Mouse (Mus musculus) embryonic facial prominence, embryonic 14.5 days (tissue): ENCODE data around the gene Tmem184b. TPM values are rescaled to one million over a fixed set of nuclear protein-coding genes. Genes with fewer than 3 reads are reported as not detected.

ENCODE experiments used
- ATAC-seq: fragments of 200-750 bp; cut with Nextera tagmentation; 2 replicates; pipeline ENCODE4 v1.8.0; 2017; ENCODE audit warnings: low read depth, moderate number of reproducible peaks, moderate TSS enrichment
- DNase-seq: peaks from one replicate; pipeline ENCODE4 v3.0.0-alpha.2; 2015; ENCODE audit warnings: low spot score
- H3K27ac ChIP-seq: fragments of 300-500 bp; sonication (generic); replicated peaks from 2 replicates; pipeline ENCODE4 v1.5.1; 2014; ENCODE audit warnings: low read depth, mild to moderate bottlenecking, low read length, moderate library complexity
- H3K27me3 ChIP-seq: fragments of 300-500 bp; sonication (generic); replicated peaks from 2 replicates; pipeline ENCODE4 v1.6.1; 2014; ENCODE audit warnings: low read length; ENCODE audit not compliant: control insufficient read depth, insufficient read depth
- H3K36me3 ChIP-seq: fragments of 300-500 bp; sonication (generic); 2 replicates; pipeline ENCODE4 v1.6.1; 2014; ENCODE audit warnings: low read length, mixed read lengths; ENCODE audit not compliant: control insufficient read depth, insufficient read depth
- H3K4me1 ChIP-seq: fragments of 300-500 bp; sonication (generic); 2 replicates; pipeline ENCODE4 v1.6.1; 2014; ENCODE audit warnings: antibody characterized with exemption, low read length; ENCODE audit not compliant: control insufficient read depth, insufficient read depth
- H3K4me2 ChIP-seq: fragments of 300-500 bp; sonication (generic); 2 replicates; pipeline ENCODE4 v1.6.1; 2014; ENCODE audit warnings: low read depth, mild to moderate bottlenecking, low read length, moderate library complexity, mixed read lengths
- H3K4me3 ChIP-seq: fragments of 300-500 bp; sonication (generic); 2 replicates; pipeline ENCODE4 v1.5.1; 2014; ENCODE audit warnings: low read depth, mild to moderate bottlenecking, low read length
- H3K9ac ChIP-seq: fragments of 300-500 bp; sonication (generic); 2 replicates; pipeline ENCODE4 v1.6.1; 2014; ENCODE audit warnings: low read depth, mild to moderate bottlenecking, low read length, moderate library complexity, mixed read lengths
- H3K9me3 ChIP-seq: fragments of 300-500 bp; sonication (generic); 2 replicates; pipeline ENCODE4 v1.6.1; 2016; ENCODE audit warnings: low read length; ENCODE audit not compliant: control insufficient read depth
- WGBS: fragments of 180-500 bp; shearing (Covaris S2); extraction: QIAGEN DNeasy Blood & Tissue Kit; methylation state at CpG from one replicate; pipeline ENCODE4 v1.1.7; 2014; 5-methylcytosine and 5-hydroxymethylcytosine counted together
- polyA plus RNA-seq: library from polyadenylated mRNA; unstranded; fragments of >200 nt; fragmentation: Nextera tagmentation; extraction: Ambion mirVana; gene quantifications from 2 replicates; pipeline ENCODE4 v1.2.1, GENCODE M21; 2014

Tmem184b gene
- polyA plus RNA-seq, 1 experiment from 2014 or later: 77.6 TPM

DNA sequence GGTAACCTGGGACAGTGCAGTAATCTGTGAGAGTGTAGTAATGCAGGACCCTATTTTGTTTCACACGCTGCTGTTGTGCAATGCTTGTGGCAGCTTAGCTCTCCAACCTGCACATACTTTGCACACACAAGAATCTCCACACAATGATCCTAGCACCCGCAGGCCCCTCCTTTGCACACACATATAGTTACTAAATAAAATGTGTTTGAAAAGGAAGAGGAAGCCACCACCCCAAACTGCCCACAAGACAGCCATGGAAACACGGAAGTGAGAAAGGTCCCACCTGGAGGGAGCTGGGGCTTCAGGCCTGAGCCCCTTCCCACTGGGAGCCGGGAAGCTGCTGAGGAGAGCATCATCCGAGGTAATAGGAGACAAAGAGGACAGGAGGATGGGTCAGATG lies 64.4 kb downstream of the Tmem184b start:
- WGBS: 78% methylated on average over 5 of the region's 5 CpGs
- no peak overlapping the region for H3K9ac ChIP-seq
- ATAC-seq: no peak

DNA sequence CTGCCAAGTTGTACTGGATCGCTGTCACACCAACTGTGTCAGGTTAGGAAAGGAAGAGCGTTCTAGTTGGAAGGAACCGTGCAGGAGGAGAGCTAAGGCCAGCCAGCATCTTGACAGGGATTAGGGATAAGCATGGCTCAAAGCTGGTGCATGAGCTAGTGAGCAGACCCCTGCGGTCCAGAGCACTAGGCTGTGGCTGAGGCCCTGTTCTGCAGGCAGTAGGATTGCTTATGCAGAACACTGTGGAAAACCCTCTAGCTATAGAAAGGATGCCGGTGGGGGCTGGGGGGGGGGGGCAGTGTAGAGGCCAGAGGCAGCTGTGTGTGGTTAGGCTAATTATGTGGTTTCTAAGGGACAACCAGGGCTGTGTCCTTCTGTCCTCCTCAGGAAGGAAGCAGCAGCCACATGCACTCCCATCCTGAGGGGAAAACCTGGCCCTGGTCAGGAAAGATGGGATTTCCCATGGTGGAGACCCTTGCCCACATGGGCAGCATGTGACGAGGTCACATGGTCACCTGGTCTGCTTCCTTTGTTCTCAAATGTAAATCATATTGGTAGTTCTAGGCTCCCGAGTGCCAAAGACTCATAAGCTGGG lies 68.2 kb downstream of the Tmem184b start:
- WGBS: 53% methylated on average over 7 of the region's 7 CpGs
- H3K27ac ChIP-seq: no peak overlapping the region
- H3K4me3 ChIP-seq: no peak overlapping the region
- H3K9ac ChIP-seq: 0 out of 2 replicates have a peak overlapping the region, but pooled peaks have one; percentile 21
- DNase-seq (no peak), ATAC-seq (peak; percentile 15; the same call in 1 of the 2 replicates)
- H3K36me3 ChIP-seq: no peaks in the 10 kb centered on the region
- H3K27me3 ChIP-seq: no peaks in the 10 kb centered on the region
- H3K4me2 ChIP-seq: no peak overlapping the region
- no peaks in the 10 kb centered on the region for H3K4me1 ChIP-seq
- H3K9me3 ChIP-seq: no peaks in the 10 kb centered on the region

More for the DNA sequence above, 64.4 kb downstream of the Tmem184b start:
- DNase-seq: no peak
- Histone ChIP-seq H3K4me2 (no peak overlapping the region), H3K9me3 (no peaks in the 10 kb centered on the region), H3K27ac (no peak overlapping the region), H3K36me3 (no peaks in the 10 kb centered on the region), H3K4me3 (no peak overlapping the region), H3K4me1 (no peaks in the 10 kb centered on the region), H3K27me3 (no peaks in the 10 kb centered on the region)

DNA sequence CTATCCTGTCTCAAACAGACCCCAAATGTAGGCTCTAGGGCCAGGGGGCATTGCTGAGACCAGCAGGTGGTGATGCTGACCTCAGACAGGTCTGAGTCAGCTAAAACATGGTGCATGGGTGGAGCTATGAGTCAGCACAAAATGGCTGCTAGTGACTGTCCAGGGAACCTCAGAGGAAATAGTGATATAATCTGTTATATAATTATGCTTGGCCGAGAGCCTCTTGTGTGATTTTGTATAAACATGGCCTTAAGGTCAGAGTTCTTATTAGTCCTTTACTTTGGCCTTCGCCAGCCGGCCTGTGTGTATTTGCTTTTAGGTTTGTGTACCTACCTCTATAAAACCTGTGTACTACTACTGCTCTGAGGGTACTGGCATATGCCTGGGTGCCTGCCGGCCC lies 70.0 kb downstream of the Tmem184b start:
- Histone ChIP-seq H3K27ac (no peak overlapping the region), H3K36me3 (no peaks in the 10 kb centered on the region), H3K4me3 (no peak overlapping the region), H3K9ac (no peak overlapping the region), H3K9me3 (no peaks in the 10 kb centered on the region), H3K4me1 (no peaks in the 10 kb centered on the region), H3K4me2 (no peak overlapping the region), H3K27me3 (no peaks in the 10 kb centered on the region)
- no peak for DNase-seq
- 66% methylated on average over 4 of the region's 4 CpGs for WGBS
- no peak for ATAC-seq

DNA sequence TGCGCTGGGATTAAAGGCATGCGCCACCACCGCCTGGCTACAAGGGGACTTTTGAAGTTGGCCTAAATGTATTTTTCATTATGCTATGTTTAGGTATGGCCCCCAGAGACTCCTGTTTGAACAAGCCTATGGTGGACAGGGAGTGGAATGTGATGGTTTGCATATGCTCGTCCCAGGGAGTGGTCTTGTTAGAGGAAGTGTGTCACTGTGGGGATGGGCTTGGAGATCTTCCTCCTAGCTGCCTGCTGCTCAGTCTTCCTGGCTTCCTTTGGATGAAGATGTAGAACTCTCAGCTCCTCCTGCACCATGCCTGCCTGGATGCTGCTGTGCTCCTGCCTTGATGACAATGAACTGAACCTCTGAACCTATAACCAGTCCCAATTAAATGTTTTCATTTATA lies 72.8 kb downstream of the Tmem184b start:
- peaks cover 9% of the 10 kb centered on the region; the same call in 1 of the 2 replicates for H3K4me1 ChIP-seq
- no peak overlapping the region for H3K4me2 ChIP-seq
- H3K27me3 ChIP-seq: no peaks in the 10 kb centered on the region
- no peaks in the 10 kb centered on the region for H3K36me3 ChIP-seq
- WGBS: 46% methylated on average over 4 of the region's 4 CpGs
- H3K9ac ChIP-seq: no peak overlapping the region
- no peaks in the 10 kb centered on the region for H3K9me3 ChIP-seq
- no peak overlapping the region for H3K27ac ChIP-seq
- H3K4me3 ChIP-seq: no peak overlapping the region
- ATAC-seq (no peak), DNase-seq (peak; percentile 45)

DNA sequence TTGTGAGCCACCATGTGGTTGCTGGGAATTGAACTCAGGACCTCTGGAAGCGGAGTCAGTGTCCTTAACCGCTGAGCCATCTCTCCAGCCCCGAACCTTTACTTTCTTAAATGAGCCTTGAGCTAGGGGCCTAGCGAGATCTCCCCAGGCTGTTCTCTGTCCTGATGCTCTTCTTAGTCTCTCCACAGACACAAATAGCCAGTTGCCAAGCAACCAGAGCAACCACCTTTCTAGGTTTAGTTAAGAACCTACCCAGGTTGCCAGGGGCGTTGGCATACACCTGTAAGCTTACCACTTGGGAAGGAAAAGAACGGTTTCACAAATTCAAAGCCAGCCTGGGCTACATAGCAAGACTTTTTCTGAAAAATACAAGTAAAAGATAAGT lies 73.4 kb downstream of the Tmem184b start:
- H3K4me1 ChIP-seq: peaks cover 9% of the 10 kb centered on the region; the same call in 1 of the 2 replicates
- H3K9me3 ChIP-seq: no peaks in the 10 kb centered on the region
- H3K27me3 ChIP-seq: no peaks in the 10 kb centered on the region
- ATAC-seq (no peak), DNase-seq (no peak)
- 88% methylated on average over 6 of the region's 6 CpGs for WGBS
- no peak overlapping the region for H3K9ac ChIP-seq
- H3K27ac ChIP-seq: no peak overlapping the region
- H3K36me3 ChIP-seq: no peaks in the 10 kb centered on the region
- no peak overlapping the region for H3K4me2 ChIP-seq
- no peak overlapping the region for H3K4me3 ChIP-seq

DNA sequence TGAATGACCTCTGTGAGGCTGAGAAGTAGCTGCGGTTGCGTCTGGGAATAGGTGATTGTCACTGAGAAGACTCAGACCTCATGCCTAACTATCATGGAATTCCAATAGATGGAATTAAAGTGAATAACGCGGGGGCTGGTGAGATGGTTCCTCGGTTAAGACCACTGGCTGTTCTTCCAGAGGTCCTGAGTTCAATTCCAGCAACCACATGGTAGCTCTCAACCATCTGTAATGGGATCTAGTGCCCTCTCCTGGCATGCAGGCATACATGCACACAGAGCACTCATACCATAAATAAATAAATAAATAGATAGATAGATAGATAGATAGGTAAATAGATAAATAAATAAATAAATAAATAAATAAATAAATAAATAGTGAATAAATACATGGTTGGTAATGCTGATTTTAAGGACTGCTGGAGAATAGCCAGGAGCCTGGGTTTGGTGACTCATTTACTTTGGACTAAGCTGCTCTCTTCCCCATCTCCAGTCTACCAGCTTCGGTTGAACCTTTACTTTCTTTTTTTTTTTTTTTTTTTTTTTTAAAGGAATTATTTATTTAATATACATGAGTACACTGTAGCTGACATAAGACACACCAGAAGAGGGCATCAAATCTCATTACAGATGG lies 73.9 kb downstream of the Tmem184b start:
- peaks cover 9% of the 10 kb centered on the region; the same call in 1 of the 2 replicates for H3K4me1 ChIP-seq
- DNase-seq (no peak), ATAC-seq (no peak)
- H3K36me3 ChIP-seq: no peaks in the 10 kb centered on the region
- H3K27ac ChIP-seq: no peak overlapping the region
- no peak overlapping the region for H3K9ac ChIP-seq
- no peaks in the 10 kb centered on the region for H3K27me3 ChIP-seq
- no peaks in the 10 kb centered on the region for H3K9me3 ChIP-seq
- 92% methylated on average over 6 of the region's 6 CpGs for WGBS
- no peak overlapping the region for H3K4me3 ChIP-seq
- no peak overlapping the region for H3K4me2 ChIP-seq

DNA sequence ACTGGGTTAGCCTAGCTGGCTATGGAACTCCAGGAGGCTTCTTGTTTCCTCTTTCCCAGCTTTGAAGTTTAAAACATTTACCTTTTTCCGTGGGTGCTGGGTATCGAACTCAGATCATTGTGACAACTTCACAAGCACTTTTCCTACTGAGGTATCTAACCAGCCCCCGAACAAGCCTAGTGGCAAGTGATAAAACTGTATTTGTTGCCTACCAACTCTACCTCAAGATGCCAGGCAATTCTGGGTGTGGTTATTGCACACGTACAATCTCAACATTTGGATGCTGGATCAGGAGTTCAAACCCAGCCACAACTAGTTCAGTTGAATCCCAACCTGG lies 74.5 kb downstream of the Tmem184b start:
- Histone ChIP-seq H3K27ac (peak overlapping the region; percentile 88; the same call in 1 of the 2 replicates), H3K9me3 (no peaks in the 10 kb centered on the region), H3K9ac (no peak overlapping the region), H3K36me3 (no peaks in the 10 kb centered on the region), H3K4me3 (no peak overlapping the region), H3K27me3 (no peaks in the 10 kb centered on the region), H3K4me1 (peaks cover 10% of the 10 kb centered on the region; the same call in 1 of the 2 replicates), H3K4me2 (peak overlapping the region; percentile 82)
- ATAC-seq (no peak), DNase-seq (no peak)
- 91% methylated on average over 4 of the region's 4 CpGs for WGBS

DNA sequence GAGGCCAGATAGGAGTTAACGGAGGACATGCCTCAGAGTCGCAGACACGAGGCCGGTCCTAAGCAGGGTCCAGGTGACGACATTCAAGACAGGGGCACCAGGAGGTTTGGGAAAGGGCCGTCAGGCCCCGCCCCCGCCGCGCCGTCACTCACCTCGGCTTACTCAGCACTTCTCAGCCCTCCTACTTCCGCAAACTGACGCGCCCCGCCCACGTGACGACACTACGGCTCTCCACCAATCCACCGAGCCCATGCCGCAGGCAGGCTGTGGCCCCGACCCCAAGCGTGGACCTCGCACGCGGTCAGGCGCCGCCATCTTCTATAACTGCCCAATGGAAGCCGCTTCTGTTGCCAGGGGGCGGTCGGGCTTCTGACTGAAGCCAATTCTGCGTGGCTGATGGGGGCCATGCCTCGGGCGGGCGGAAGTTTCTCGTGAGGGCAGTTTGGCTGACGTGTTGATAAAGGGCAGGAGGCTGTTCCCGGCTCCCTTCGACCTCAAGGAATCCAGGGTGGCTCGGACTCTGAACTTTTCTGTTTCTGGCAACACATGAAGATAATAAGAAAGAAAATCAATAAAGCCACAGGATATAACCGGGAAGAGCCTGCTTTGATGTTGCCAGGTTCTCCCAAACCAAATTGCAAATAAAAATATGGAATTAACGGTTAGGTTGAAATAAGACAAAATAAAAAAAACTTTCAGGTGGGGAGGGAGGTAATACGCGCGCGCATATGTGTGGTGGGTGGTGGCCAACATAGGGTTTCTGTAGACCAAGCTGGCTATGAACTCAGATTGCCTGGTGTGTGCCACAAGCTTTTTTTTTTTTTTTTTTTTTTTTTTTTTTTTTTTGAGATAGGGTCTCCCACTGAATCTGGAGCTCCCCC lies 75.1 kb downstream of the Tmem184b start, which contains the start of gene Pla2g6:
Gene Pla2g6 (minus strand): TSS at position 333 of the 881 bp plus-strand sequence.
- DNase-seq (peak; percentile 99), ATAC-seq (peak; percentile 97)
- H3K4me3 ChIP-seq: peak within 1 kb of the TSS; percentile 62
- peak within 1 kb of the TSS; percentile 80 for H3K9ac ChIP-seq
- H3K9me3 ChIP-seq: no peaks in the 10 kb centered on the region
- H3K4me1 ChIP-seq: peaks cover 17% of the 10 kb centered on the region; the same call in 1 of the 2 replicates
- peak within 1 kb of the TSS; percentile 88 for H3K27ac ChIP-seq
- peak within 1 kb of the TSS; percentile 82 for H3K4me2 ChIP-seq
- no peaks in the 10 kb centered on the region for H3K36me3 ChIP-seq
- H3K27me3 ChIP-seq: no peaks in the 10 kb centered on the region
- 3% methylated on average over 32 of the region's 46 CpGs for WGBS
